Mouse (Mus musculus) layer of hippocampus, postnatal 25 days (tissue): Measurements from ENCODE around the gene Csf3r. TPM values are rescaled to one million over a fixed set of nuclear protein-coding genes. Genes with fewer than 3 reads are reported as not detected.

Experiments used
- DNase-seq, 2 experiments: peaks; one replicate each; pipeline ENCODE4 v3.0.0; 2022; ENCODE audit warnings: mixed read lengths in 2 of 2, low spot score in 1 of 2; ENCODE audit errors: extremely low spot score in 1 of 2
- total RNA-seq, 2 experiments: library from RNA; stranded (reverse); gene quantifications; 2 replicates each; pipeline ENCODE4 v1.2.3; 2021

Csf3r gene
- total RNA-seq, 2 experiments from 2014 or later = 5.2 to 7.1 TPM

- peak; percentile 30 to 53 for DNase-seq
These were observed 27.3 kb downstream of the Csf3r start for GRCm38 (mm10) chr4:126051617-126052016.

DNA sequence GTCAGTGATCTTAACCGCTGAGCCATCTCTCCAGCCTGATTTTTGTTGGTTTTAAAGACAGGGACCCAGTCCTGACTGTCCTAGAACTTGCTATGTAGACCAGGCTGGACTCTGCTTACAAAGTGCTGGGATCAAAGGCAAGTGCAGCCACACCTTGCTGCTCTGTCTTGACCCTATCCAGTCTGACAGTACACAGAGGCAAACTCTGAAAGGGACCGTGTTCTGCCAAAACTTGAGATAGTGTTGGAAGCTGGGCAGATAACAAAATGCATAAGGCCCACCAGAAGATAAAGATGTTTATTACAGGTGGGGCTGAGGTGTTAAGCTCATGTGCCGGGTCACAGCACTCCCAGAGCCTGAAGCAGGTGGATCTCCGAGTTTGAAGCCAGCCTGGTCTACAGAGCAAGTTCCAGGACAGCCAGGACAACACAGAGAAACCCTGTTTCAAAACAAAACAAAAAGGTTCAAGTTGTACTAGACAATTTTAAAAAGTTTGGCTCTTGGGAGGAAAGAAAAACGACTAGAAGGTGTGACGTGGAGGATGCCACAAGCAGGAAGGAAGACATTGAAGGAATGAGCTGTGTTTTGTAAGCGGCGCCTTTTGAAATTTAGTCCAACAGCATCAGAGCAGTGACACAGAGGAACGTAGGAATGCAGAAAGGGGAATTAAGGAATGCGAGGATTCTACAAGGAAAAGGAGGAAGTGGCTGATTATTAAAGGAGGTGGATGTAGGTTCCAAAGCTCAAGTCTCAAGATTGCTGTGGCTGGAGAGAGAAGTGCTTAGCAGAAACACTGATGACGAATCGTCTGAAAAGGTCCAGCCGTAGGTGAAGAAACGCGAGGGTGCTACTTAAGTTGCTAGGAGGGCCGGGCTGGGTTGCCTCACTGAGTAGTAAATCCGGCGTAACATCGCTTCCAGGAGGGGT lies 33.1 kb downstream of the Csf3r start:
- DNase-seq = no peak

- DNase-seq = peak; percentile 78
These were observed 34.0 kb downstream of the Csf3r start, which contains the start of gene Oscp1 for GRCm38 (mm10) chr4:126058134-126058996. TSS of gene Oscp1 (plus strand) at chr4:126058565.

GRCm38 (mm10) chr4:126058997-126059362 lies 34.6 kb downstream of the Csf3r start:
- peak; percentile 20 to 23 for DNase-seq

GRCm38 (mm10) chr4:126062856-126063255 lies 38.5 kb downstream of the Csf3r start:
- DNase-seq = peak in 1 of 2 experiments; percentile 24

DNA sequence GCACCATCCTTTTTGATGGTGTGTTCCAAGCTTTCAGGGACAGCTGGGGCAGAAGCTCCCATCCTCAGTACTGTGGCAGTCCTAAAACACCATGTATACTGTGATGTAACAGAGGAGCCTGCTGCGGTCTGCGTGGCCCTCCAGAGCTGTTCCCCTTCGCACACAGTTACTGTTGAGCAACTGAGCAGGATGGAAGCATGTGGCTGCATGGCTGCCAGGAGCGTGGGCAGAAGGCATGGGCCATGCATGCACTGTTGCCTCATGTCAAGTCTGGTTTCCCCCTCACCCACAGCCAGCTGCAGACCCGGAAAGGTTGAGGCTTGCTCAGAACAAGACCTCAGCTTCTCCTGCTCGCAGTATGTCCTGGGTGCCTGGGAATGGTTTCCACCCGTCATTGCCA lies 40.9 kb downstream of the Csf3r start:
- peak; percentile 20 to 22 for DNase-seq

DNA sequence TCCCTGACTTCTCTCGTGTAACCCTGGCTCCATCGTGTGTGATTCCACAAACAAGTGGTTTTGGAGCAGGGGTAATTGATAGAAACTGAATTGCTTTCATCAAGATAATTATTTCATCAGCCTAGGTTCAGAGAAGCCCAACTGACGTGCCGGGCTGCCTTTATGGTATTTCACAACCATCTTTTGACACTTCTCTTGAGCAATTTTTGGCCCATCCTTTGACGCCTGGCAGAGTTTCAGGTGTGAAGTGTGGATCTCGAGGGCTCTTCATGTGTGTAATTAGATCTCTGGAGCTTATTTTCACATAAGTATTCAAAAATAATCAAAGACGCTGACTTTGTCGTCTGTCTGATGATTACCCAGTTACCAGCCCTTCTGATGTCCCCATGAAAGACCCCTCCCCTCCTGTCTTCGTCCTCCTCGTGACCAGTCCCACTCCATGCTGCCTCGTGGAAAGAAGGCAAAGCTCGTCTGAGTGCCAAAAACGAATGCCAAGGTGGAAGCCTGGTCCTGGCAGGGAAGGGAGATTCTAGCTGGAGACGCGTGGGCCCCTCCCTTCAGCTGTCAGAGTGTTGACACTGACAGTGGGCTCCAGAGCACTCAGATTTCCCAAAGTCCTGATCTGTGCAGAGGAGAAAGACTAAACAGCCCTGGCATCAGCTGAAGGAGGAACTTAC lies 43.2 kb downstream of the Csf3r start:
- no peak for DNase-seq

DNA sequence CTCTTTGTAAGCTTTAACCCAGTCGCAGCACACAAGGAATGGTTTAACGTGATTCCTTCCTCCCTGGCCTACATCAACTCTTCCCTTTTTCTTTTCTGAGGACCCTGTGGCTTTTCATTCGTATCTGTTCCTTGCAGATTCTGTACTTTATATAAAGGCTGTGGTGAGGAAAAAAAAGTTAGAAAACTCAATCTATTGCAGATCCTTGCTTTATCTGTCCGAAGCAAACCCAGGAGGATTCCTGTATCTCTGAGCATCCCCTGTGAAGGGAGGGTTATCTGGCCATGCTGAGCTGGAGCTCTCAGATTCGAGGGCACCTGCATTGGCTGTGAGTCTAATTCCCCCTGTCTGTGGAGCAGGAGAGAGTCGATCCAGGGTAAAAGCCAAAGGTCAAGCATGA lies 44.5 kb downstream of the Csf3r start:
- no peak for DNase-seq

- DNase-seq = no peak
These were observed 53.5 kb downstream of the Csf3r start for GRCm38 (mm10) chr4:126077833-126078232.

DNA sequence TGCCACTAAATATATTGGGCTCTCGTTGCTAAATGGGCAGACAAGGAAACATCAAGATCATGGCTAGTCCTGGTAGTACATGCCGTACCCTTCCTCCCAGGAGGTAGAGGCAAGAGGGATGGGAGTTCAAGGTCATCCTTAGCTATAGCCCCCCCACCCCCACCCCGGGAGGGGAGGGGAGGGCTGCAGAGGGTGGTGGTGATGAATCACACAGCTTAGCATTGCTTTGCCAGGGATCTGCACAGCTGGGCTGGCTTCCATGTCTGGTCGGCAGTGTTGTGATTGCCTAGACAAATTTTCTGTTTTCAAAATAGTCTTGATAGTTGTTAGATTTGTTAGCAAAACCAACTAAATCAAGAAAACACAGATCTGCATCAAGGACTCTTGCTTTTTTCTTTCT lies 54.9 kb downstream of the Csf3r start:
- no peak for DNase-seq

DNA sequence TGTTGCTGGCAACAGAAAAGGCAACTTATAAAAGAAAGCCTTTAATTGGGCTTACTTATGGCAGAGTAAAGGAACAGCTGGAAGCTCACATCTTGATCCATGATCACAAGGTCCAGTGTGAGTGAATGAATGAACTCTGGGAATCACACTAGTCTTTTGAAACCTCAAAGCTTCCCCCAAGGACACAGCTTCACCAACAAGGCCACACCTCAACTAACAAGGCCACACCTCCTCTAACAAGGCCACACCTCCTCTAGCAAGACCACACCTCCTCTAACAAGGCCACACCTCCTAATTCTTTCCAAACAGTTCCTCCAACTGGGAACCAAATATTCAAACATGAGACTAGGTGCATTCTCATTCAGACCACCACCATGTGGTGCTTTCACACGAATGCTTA lies 57.3 kb downstream of the Csf3r start:
- DNase-seq = no peak

GRCm38 (mm10) chr4:126083021-126083420 lies 58.7 kb downstream of the Csf3r start:
- no peak for DNase-seq

DNA sequence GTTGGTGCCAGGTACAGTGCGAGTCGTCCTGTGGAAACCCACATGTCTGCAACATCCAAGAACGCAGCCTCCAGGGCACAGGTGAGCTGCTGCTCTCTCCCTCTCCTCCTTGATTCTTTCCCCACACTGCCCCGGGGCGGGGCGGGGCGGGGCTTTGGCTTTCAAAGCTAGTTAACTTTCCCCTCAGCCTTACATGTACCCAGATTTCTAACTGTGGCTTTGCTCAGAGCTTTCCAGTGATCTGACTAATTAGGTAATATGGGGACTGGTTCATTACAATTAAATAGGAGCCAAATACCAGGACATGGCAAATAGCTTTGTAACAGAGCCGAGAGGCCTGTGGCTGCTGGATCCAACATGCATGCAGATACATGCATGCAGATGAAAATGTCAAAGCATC lies 60.0 kb downstream of the Csf3r start:
- no peak for DNase-seq

DNA sequence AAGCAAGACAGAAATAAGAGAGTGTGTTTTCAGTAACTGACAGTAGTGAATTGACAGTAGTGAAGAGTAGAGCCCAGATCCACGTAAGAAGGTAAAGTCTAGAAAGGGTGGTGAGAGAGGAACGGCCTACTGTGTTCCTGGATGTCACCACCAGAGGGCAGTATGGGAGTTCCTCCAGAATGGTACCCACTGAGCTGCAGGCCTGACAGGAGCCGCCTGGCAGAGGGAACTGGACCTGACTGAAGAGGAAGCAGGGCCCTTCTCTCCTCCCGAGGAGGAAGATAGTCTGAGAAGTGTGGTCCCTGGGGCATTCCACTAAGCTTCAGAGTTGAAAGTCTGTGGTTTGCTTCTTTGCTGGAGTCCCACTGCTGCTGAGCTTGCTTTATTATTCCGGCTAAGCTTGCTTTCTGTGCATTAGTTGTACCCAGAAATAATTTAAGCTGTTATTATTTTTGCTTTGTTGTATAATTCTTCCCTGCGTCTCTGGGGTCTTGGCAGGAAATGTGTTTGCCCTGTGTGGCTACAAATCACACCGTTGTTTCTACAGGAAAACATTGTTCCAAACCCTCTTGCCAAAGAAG lies 61.7 kb downstream of the Csf3r start:
- peak; percentile 51 to 81 for DNase-seq

- no peak for DNase-seq
These were observed 65.9 kb downstream of the Csf3r start for GRCm38 (mm10) chr4:126090101-126090847.

DNA sequence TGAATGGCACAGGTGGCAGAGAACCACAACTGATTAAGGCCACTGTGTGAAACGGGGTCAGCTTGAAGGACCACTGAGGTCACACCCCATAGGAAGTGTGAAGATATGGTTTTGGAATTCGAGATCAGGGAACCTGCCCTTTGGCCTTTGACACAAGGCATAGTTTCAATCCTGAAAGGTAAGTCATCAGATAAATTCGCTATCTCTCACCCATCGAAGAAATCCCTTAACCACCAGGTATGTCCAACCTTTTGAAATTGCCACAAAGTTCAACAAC lies 66.4 kb downstream of the Csf3r start:
- DNase-seq = no peak

DNA sequence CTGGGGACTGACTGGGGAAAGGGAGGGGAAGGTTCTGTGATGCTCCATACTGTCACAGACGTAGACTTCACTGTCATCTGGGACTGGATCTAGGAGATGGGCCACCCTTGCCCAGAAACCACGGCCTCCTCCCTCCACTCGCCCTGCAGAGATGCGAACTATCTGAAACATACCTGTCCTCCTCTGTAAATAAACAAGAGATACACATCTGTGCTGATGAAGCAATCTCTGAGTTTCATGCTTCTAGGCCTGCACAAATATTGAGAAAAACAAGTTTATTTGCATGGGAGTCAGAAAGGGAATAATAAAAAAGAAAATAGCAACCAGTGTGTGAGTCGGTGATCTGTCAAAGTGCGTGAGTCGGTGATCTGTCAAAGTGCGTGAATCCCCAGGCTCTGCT lies 67.5 kb downstream of the Csf3r start:
- DNase-seq = no peak
